Mouse (Mus musculus): ENCODE data around the gene Rag1. TPM values are rescaled to one million over a fixed set of nuclear protein-coding genes. Genes with fewer than 3 reads are reported as not detected.

Rag1 gene
- polyA plus RNA-seq, 1 experiment from 2014 or later = 0.02 TPM

DNA sequence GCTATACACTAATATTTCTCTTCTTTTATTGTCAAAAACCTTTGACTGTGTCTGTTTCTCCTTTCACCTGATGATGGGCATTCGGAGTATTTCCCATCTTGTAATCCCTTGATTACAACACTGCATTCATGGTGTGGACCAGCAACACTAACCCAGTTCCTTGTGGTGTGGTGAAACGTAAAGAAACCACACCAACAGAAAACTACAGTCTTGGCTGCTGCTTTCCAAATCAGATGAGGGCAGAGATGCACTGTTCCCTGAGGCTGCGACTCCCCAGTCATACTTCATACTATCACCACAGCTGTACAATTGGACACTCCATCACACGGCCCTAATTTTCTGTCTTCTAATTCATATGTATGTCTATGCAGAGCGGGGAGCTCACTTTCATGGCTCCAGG, 54.6 kb downstream of the Rag1 start:
- Histone ChIP-seq H3K9ac (replicated peaks; ENCODE audit: low read length) (no peak overlapping the region), H3K27ac (ENCODE audit: low read length) (no peak overlapping the region), H3K4me1 (ENCODE audit: insufficient read depth, low read length) (peaks cover 25% of the 10 kb centered on the region), H3K27me3 (ENCODE audit: insufficient read depth, low read length) (no peaks in the 10 kb centered on the region), H3K4me3 (ENCODE audit: low read length) (no peak overlapping the region), H3K4me2 (replicated peaks; ENCODE audit: low read depth, low read length) (no peak overlapping the region), H3K9me3 (ENCODE audit: low read length) (no peaks in the 10 kb centered on the region), H3K36me3 (ENCODE audit: insufficient read depth, low read length) (no peaks in the 10 kb centered on the region)
- no peak for ATAC-seq (ENCODE audit: low FRiP score, low TSS enrichment)
- WGBS = 87% methylated on average over 5 of the region's 5 CpGs

DNA sequence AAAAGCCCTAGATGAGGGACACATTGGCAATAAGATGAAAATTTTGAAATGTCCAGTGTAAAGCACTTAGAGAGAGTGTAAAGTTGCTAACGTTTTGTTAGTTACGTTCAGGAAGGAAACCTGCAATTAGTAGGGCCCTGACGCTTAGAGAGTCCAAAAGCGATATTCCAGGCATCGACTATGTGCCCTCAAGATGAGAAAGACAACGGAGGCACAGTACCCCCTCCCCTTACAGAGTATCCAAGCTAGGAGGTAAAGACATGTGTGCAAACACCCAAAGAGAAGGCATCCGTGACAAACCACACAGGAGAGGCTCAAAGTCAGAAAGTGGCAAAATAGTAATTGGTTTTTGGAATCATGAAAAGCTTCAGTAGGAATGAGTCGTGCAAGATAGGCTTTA, 56.4 kb downstream of the Rag1 start:
- Histone ChIP-seq H3K4me3 (ENCODE audit: low read length) (no peak overlapping the region), H3K36me3 (ENCODE audit: insufficient read depth, low read length) (no peaks in the 10 kb centered on the region)
- 54% methylated on average over 8 of the region's 8 CpGs for WGBS

DNA sequence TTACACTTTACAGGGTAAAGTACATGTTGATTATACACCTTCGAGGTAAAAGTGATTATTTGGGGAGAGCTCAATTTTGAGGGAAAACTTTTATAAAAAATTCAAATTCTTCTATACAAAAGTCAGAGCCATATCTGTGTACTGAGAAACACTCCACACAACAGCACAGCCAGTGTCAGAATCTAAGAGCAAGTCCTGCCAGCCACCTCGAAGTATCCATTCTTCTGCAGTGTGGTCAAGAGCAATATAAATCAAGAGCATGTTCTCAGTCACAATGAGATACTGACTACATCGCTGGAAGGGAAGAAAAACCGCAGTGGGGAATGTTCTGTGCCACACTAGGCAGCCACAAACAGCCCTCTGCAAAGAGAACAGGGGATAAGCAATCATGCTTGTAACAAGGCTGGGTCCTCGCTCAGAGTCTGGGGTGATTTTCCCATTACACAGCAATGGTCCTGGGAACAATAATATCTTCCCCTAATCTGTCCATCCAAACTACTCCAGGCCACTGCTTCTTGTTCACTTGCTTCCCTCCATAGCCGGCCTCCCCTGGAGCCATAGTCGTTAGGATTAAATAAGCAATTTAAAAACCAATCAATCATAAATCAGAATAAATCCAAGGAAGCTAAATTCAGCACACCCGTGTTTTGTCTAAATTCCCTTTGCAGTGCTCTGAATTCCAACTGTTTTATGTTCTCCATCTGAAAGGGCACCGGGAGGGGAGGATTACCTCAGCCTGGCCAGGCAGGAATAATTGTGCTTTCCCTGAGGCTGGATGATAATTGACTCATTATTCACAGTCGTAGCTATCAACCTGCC, 57.1 kb downstream of the Rag1 start:
- no peak overlapping the region for H3K4me2 ChIP-seq (replicated peaks; ENCODE audit: low read depth, low read length)
- H3K4me1 ChIP-seq (ENCODE audit: insufficient read depth, low read length) = peaks cover 14% of the 10 kb centered on the region; the same call in 1 of the 2 replicates
- no peak overlapping the region for H3K27ac ChIP-seq (ENCODE audit: low read length)
- H3K4me3 ChIP-seq (ENCODE audit: low read length) = no peak overlapping the region
- no peaks in the 10 kb centered on the region for H3K36me3 ChIP-seq (ENCODE audit: insufficient read depth, low read length)
- WGBS = 16% methylated on average over 10 of the region's 10 CpGs
- H3K9me3 ChIP-seq (ENCODE audit: low read length) = no peaks in the 10 kb centered on the region
- no peak overlapping the region for H3K9ac ChIP-seq (replicated peaks; ENCODE audit: low read length)
- no peak for ATAC-seq (ENCODE audit: low FRiP score, low TSS enrichment)
- H3K27me3 ChIP-seq (ENCODE audit: insufficient read depth, low read length) = no peaks in the 10 kb centered on the region

More for the DNA sequence above, 56.4 kb downstream of the Rag1 start:
- Histone ChIP-seq H3K4me1 (ENCODE audit: insufficient read depth, low read length) (peaks cover 14% of the 10 kb centered on the region), H3K4me2 (replicated peaks; ENCODE audit: low read depth, low read length) (no peak overlapping the region), H3K9me3 (ENCODE audit: low read length) (no peaks in the 10 kb centered on the region), H3K27me3 (ENCODE audit: insufficient read depth, low read length) (no peaks in the 10 kb centered on the region), H3K27ac (ENCODE audit: low read length) (no peak overlapping the region), H3K9ac (replicated peaks; ENCODE audit: low read length) (no peak overlapping the region)
- ATAC-seq (ENCODE audit: low FRiP score, low TSS enrichment) = peak; percentile 49; the same call in 1 of the 2 replicates

DNA sequence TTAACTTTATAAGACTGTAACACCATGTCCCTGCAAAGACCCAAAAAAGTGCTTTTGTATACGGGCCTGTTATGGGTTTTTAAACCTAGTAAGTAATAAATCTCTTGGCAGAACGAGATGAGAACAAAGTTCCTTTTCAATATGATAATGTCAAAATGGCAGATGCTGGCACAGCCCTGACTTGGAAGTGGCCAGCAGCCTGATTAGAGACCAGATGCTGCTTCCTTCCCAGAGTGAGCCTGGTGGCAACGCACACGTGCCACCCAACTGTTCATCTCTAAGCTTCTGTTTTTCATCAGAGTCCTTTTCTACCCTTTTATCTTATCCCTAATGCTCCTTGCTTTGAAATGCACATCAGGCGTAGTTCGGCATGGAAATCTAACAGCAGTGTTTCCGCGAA, 57.9 kb downstream of the Rag1 start:
- H3K4me2 ChIP-seq (replicated peaks; ENCODE audit: low read depth, low read length) = no peak overlapping the region
- no peaks in the 10 kb centered on the region for H3K36me3 ChIP-seq (ENCODE audit: insufficient read depth, low read length)
- H3K27me3 ChIP-seq (ENCODE audit: insufficient read depth, low read length) = no peaks in the 10 kb centered on the region
- no peak for ATAC-seq (ENCODE audit: low FRiP score, low TSS enrichment)
- H3K27ac ChIP-seq (ENCODE audit: low read length) = no peak overlapping the region
- H3K4me3 ChIP-seq (ENCODE audit: low read length) = no peak overlapping the region
- 81% methylated on average over 8 of the region's 8 CpGs for whole genome bisulfite sequencing
- H3K4me1 ChIP-seq (ENCODE audit: insufficient read depth, low read length) = peaks cover 14% of the 10 kb centered on the region; the same call in 1 of the 2 replicates
- H3K9ac ChIP-seq (replicated peaks; ENCODE audit: low read length) = no peak overlapping the region
- no peaks in the 10 kb centered on the region for H3K9me3 ChIP-seq (ENCODE audit: low read length)

Other genes starting within 250 kb of the Rag1 start
- gene Rag2, start 24.8 kb downstream of the Rag1 start, polyA plus RNA-seq (2015; fragmentation: Nextera tagmentation; extraction: Ambion mirVana) = not detected in 2 replicates
- 55.3 and 57.9 TPM in 2 replicates for gene B230118H07Rik, start within 50 bp of the Rag1 start, polyA plus RNA-seq (2015; fragmentation: Nextera tagmentation; extraction: Ambion mirVana)
- gene Traf6, start 28.9 kb upstream of the Rag1 start, polyA plus RNA-seq (2015; fragmentation: Nextera tagmentation; extraction: Ambion mirVana) = 10.4 and 11.9 TPM in 2 replicates
- 70.8 and 71.6 TPM in 2 replicates for gene Prr5l, start 233.5 kb upstream of the Rag1 start, polyA plus RNA-seq (2015; fragmentation: Nextera tagmentation; extraction: Ambion mirVana)
- gene Commd9, start 236.7 kb upstream of the Rag1 start, polyA plus RNA-seq (2015; fragmentation: Nextera tagmentation; extraction: Ambion mirVana) = 65.3 and 72.6 TPM in 2 replicates